Mouse (Mus musculus): ENCODE data around the gene Ppp1r2. TPM values are rescaled to one million over a fixed set of nuclear protein-coding genes. Genes with fewer than 3 reads are reported as not detected.

Gene Ppp1r2
- total RNA-seq, 1 experiment from 2014 or later: 70.9 TPM

GRCm38 (mm10) chr16:31234356-31234755 lies 40.7 kb downstream of the Ppp1r2 start:
- DNase-seq: no peak

- peak; percentile 70 for DNase-seq
These were observed 41.3 kb downstream of the Ppp1r2 start for GRCm38 (mm10) chr16:31233541-31234339.

- DNase-seq: no peak
These were observed 41.9 kb downstream of the Ppp1r2 start for GRCm38 (mm10) chr16:31233167-31233498.

GRCm38 (mm10) chr16:31232491-31233166 lies 42.4 kb downstream of the Ppp1r2 start:
- no peak for DNase-seq

GRCm38 (mm10) chr16:31231591-31231990 lies 43.5 kb downstream of the Ppp1r2 start:
- no peak for DNase-seq

- DNase-seq: no peak
These were observed 47.3 kb downstream of the Ppp1r2 start for GRCm38 (mm10) chr16:31227746-31228145.

GRCm38 (mm10) chr16:31215271-31215670 lies 59.8 kb downstream of the Ppp1r2 start:
- no peak for DNase-seq

- no peak for DNase-seq
These were observed 61.6 kb downstream of the Ppp1r2 start for GRCm38 (mm10) chr16:31213463-31213862.

- no peak for DNase-seq
These were observed 63.6 kb downstream of the Ppp1r2 start for GRCm38 (mm10) chr16:31211503-31211902.

GRCm38 (mm10) chr16:31210453-31210852 lies 64.6 kb downstream of the Ppp1r2 start:
- DNase-seq: no peak

- DNase-seq: no peak
These were observed 65.2 kb downstream of the Ppp1r2 start for GRCm38 (mm10) chr16:31209911-31210310.

GRCm38 (mm10) chr16:31205726-31206125 lies 69.4 kb downstream of the Ppp1r2 start:
- DNase-seq: no peak

- DNase-seq: no peak
These were observed 69.9 kb downstream of the Ppp1r2 start for GRCm38 (mm10) chr16:31205187-31205586.

- no peak for DNase-seq
These were observed 70.9 kb downstream of the Ppp1r2 start for GRCm38 (mm10) chr16:31204216-31204615.

- DNase-seq: no peak
These were observed 73.4 kb downstream of the Ppp1r2 start for GRCm38 (mm10) chr16:31201704-31202103.

Small RNAs within 50 kb of the gene (microRNA-seq; reads per million reads assigned to microRNA genes)
- 0 reads per million in 2 experiments for gene Gm27415

Other genes with a start within 250 kb of the Ppp1r2 start
- 11.9 and 14.9 TPM in 2 replicates for gene Xxylt1, start 193.8 kb downstream of the Ppp1r2 start, total RNA-seq (2021)
- gene Acap2, start 74.0 kb downstream of the Ppp1r2 start, total RNA-seq (2021): 43.3 and 49.5 TPM in 2 replicates
- gene Apod, start 39.5 kb upstream of the Ppp1r2 start, total RNA-seq (2021): 3.3 and 7.6 TPM in 2 replicates
- gene Bdh1, start 147.0 kb upstream of the Ppp1r2 start, total RNA-seq (2021): 11.9 and 15.6 TPM in 2 replicates

Measured in adrenal gland, postnatal 25 days (tissue).